ENCODE assay signal across 8 mouse cellular contexts in genomic region chr16:30870110-30870509, GRCm38 (mm10).
DNase-seq lines count a peak whose midpoint lies in the region; ATAC-seq and TF ChIP-seq lines count a peak whose summit lies in the region.

No protein-coding gene starts in this region.

- H3K27me3 ChIP-seq in hindbrain, embryonic 10.5 days (ENCODE audit: insufficient read depth, poor library complexity, severe bottlenecking): no peaks in the 10 kb centered on the region
- no peaks in the 10 kb centered on the region for H3K27me3 ChIP-seq in hindbrain, embryonic 16.5 days (replicated peaks; ENCODE audit: control insufficient read depth, insufficient read depth, low read length)
- H3K27me3 ChIP-seq in intestine, embryonic 16.5 days (replicated peaks; ENCODE audit: control insufficient read depth, insufficient read depth, low read length): no peaks in the 10 kb centered on the region

- peak; percentile 27 for DNase-seq in hindbrain, embryonic 10.5 days (ENCODE audit: low spot score)
- DNase-seq in heart, adult 9 months (ENCODE audit: low spot score in 2 of 2): peak; percentile 70 to 77
- peak; percentile 80 to 89 for DNase-seq in kidney, postnatal 36 days
- peak; percentile 53 for DNase-seq in mesoderm, embryonic 11.5 days (ENCODE audit: low read depth, low spot score)
- DNase-seq in frontal cortex, postnatal 14 days (ENCODE audit: low spot score in 2 of 2): no peak

- H3K4me2 ChIP-seq in hindbrain, embryonic 16.5 days (ENCODE audit: low read length): no peak overlapping the region
- H3K4me2 ChIP-seq in intestine, embryonic 16.5 days (ENCODE audit: low read depth, low read length): no peak overlapping the region

- WGBS in hindbrain, embryonic 10.5 days: 75% methylated on average over 14 of the region's 14 CpGs
- WGBS in hindbrain, embryonic 16.5 days: 77% methylated on average over 14 of the region's 14 CpGs
- 56% methylated on average over 14 of the region's 14 CpGs for WGBS in bone marrow, adult 2 months
- WGBS in intestine, embryonic 16.5 days: 63% methylated on average over 14 of the region's 14 CpGs

- H3K27ac ChIP-seq in hindbrain, embryonic 10.5 days: peak overlapping the region; percentile 29; the same call in 1 of the 2 replicates
- H3K27ac ChIP-seq in hindbrain, embryonic 16.5 days (ENCODE audit: low read depth, low read length): no peak overlapping the region
- H3K27ac ChIP-seq in bone marrow, adult 2 months (ENCODE audit: control insufficient read depth, insufficient read depth, low read depth, low read length, poor library complexity): no peak overlapping the region
- no peak overlapping the region for H3K27ac ChIP-seq in intestine, embryonic 16.5 days (ENCODE audit: low read length)

- H3K9ac ChIP-seq in hindbrain, embryonic 16.5 days (ENCODE audit: low read depth, low read length): no peak overlapping the region
- no peak overlapping the region for H3K9ac ChIP-seq in intestine, embryonic 16.5 days (ENCODE audit: low read depth, low read length)

- H3K36me3 ChIP-seq in hindbrain, embryonic 10.5 days: no peaks in the 10 kb centered on the region
- H3K36me3 ChIP-seq in hindbrain, embryonic 16.5 days (ENCODE audit: control insufficient read depth, insufficient read depth, low read length): no peaks in the 10 kb centered on the region
- H3K36me3 ChIP-seq in intestine, embryonic 16.5 days (ENCODE audit: control insufficient read depth, insufficient read depth, low read length): no peaks in the 10 kb centered on the region

- TF ChIP-seq CTCF in bone marrow, adult 2 months (IDR thresholded peaks at IDR 0.05; ENCODE audit: control insufficient read depth, insufficient read depth, low read length): peak; percentile 41; the same call in 1 of the 2 replicates

- ATAC-seq in hindbrain, embryonic 16.5 days: no peak
- no peak for ATAC-seq in intestine, embryonic 16.5 days

- H3K4me1 ChIP-seq in hindbrain, embryonic 10.5 days (replicated peaks): peaks cover 35% of the 10 kb centered on the region
- H3K4me1 ChIP-seq in hindbrain, embryonic 16.5 days (ENCODE audit: control insufficient read depth, insufficient read depth, low read depth, low read length): peaks cover 9% of the 10 kb centered on the region
- peaks cover 3% of the 10 kb centered on the region; the same call in 1 of the 2 replicates for H3K4me1 ChIP-seq in bone marrow, adult 2 months (ENCODE audit: control insufficient read depth, insufficient read depth, low read length)
- no peaks in the 10 kb centered on the region for H3K4me1 ChIP-seq in intestine, embryonic 16.5 days (ENCODE audit: control insufficient read depth, insufficient read depth, low read length)

- no peak for TF ChIP-seq POLR2A in bone marrow, adult 2 months (IDR thresholded peaks at IDR 0.05; ENCODE audit: borderline replicate concordance, control insufficient read depth, low read depth, low read length)

- peaks cover 7% of the 10 kb centered on the region; the same call in 1 of the 2 replicates for H3K9me3 ChIP-seq in hindbrain, embryonic 10.5 days
- peaks cover 2% of the 10 kb centered on the region; the same call in 1 of the 2 replicates for H3K9me3 ChIP-seq in hindbrain, embryonic 16.5 days (ENCODE audit: control insufficient read depth, low read length)
- H3K9me3 ChIP-seq in intestine, embryonic 16.5 days (ENCODE audit: control insufficient read depth, low read length): no peaks in the 10 kb centered on the region

- no peak overlapping the region for H3K4me3 ChIP-seq in hindbrain, embryonic 10.5 days
- H3K4me3 ChIP-seq in hindbrain, embryonic 16.5 days (ENCODE audit: low read length): no peak overlapping the region
- H3K4me3 ChIP-seq in bone marrow, adult 2 months (replicated peaks; ENCODE audit: control insufficient read depth, low read depth, low read length): no peak overlapping the region
- no peak overlapping the region for H3K4me3 ChIP-seq in intestine, embryonic 16.5 days (ENCODE audit: low read length)

Comparison
In these comparisons a context has a peak if more than half of its experiments do, and no peak if none do; other contexts are left out.
1. DNase-seq: peak in hindbrain, embryonic 10.5 days (single experiment), heart, adult 9 months (2 of 2), kidney, postnatal 36 days (2 of 2) and mesoderm, embryonic 11.5 days (single experiment); none in frontal cortex, postnatal 14 days (0 of 2).